ENCODE assay signal across 15 mouse cellular contexts in the genomic region with DNA sequence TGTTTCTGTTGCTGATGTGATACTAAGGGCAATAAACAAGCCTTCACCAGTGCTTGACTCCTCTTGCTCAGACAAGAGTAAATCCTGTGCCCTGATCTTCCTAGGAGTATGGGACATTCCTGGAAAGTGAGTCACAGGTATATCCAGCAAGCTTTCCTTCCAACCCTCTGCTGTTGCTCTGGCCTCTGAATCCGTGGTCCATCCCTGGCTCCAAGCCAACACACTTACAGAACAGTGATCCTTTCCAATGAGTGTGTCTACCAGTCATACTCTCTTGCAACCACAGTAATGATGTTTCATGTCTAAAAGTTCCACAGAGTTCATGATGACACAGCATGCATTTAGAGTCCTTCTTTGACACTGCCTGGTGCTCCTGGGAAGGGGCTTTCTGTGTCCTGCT.
"Had no signal": no experiment of that assay in that cellular context is flagged by ENCODE, and none has a peak within 500 bp of the region (broad histone marks: within the 10 kb centered on the region; RNA-seq: fewer than 3 reads in every experiment).

No protein-coding gene starts in this region.

- H3K36me3 ChIP-seq: liver, embryonic 15.5 days; midbrain, embryonic 13.5 days; midbrain, embryonic 15.5 days; neural tube, embryonic 12.5 days had no signal

- H3K4me1 ChIP-seq: liver, embryonic 15.5 days; megakaryocyte, embryonic 14.5 days; midbrain, embryonic 13.5 days; midbrain, embryonic 15.5 days; neural tube, embryonic 12.5 days had no signal

- DNase-seq: liver, postnatal 0 days; lung, adult 2 months; lung, postnatal 10 days; lung, postnatal 36 days; right cerebral cortex, postnatal 14 days; thymus, adult 18-20 months; thymus, postnatal 14 days; thymus, postnatal 36 days had no signal

- H3K27me3 ChIP-seq: liver, embryonic 15.5 days; megakaryocyte, embryonic 14.5 days; midbrain, embryonic 13.5 days; midbrain, embryonic 15.5 days; neural tube, embryonic 12.5 days had no signal

- H3K9ac ChIP-seq: liver, embryonic 15.5 days; liver, postnatal 0 days; midbrain, embryonic 13.5 days; midbrain, embryonic 15.5 days; neural tube, embryonic 12.5 days had no signal

- H3K4me2 ChIP-seq: liver, embryonic 15.5 days; midbrain, embryonic 11.5 days; midbrain, embryonic 13.5 days; midbrain, embryonic 15.5 days; neural tube, embryonic 12.5 days had no signal

- H3K4me3 ChIP-seq: liver, embryonic 15.5 days; megakaryocyte, embryonic 14.5 days; midbrain, embryonic 13.5 days; midbrain, embryonic 15.5 days; neural tube, embryonic 12.5 days had no signal

- H3K9me3 ChIP-seq: liver, embryonic 15.5 days; midbrain, embryonic 13.5 days; midbrain, embryonic 15.5 days; neural tube, embryonic 12.5 days had no signal

- ATAC-seq: liver, postnatal 0 days; midbrain, embryonic 13.5 days; midbrain, embryonic 15.5 days had no signal

- H3K27ac ChIP-seq: liver, embryonic 15.5 days; macrophage; midbrain, embryonic 13.5 days; midbrain, embryonic 15.5 days; neural tube, embryonic 12.5 days had no signal
